Mouse (Mus musculus) limb, embryonic 13.5 days (tissue): ENCODE results near the gene Rfx7. TPM values are rescaled to one million over a fixed set of nuclear protein-coding genes. Genes with fewer than 3 reads are reported as not detected.
"Not testable (repeated sequence)": the region's sequence is repeated elsewhere in the genome, so short reads cannot be mapped to it uniquely, and the experiment has no call there.

Experiments used
- ATAC-seq: fragments of 200-750 bp; cut with Nextera tagmentation; 2 replicates; pipeline ENCODE4 v1.8.0; 2017; ENCODE audit warnings: low read depth, moderate number of reproducible peaks, moderate TSS enrichment; ENCODE audit not compliant: low FRiP score
- H3K27ac ChIP-seq: fragments of 300-500 bp; sonication (generic); 2 replicates; pipeline ENCODE4 v1.5.1; 2015; ENCODE audit warnings: inconsistent platforms, mild to moderate bottlenecking, moderate library complexity
- H3K27me3 ChIP-seq: fragments of 300-500 bp; sonication (generic); 2 replicates; pipeline ENCODE4 v1.6.1; 2015; ENCODE audit warnings: mild to moderate bottlenecking, inconsistent platforms
- H3K36me3 ChIP-seq: fragments of 300-500 bp; sonication (generic); 2 replicates; pipeline ENCODE4 v1.6.1; 2015; ENCODE audit warnings: inconsistent platforms, mild to moderate bottlenecking, moderate library complexity
- H3K4me1 ChIP-seq: fragments of 300-500 bp; sonication (generic); 2 replicates; pipeline ENCODE4 v1.6.1; 2015; ENCODE audit warnings: inconsistent platforms
- H3K4me2 ChIP-seq: fragments of 300-500 bp; sonication (generic); replicated peaks from 2 replicates; pipeline ENCODE4 v1.6.1; 2015; ENCODE audit warnings: inconsistent platforms, mild to moderate bottlenecking, moderate library complexity
- H3K4me3 ChIP-seq: fragments of 300-500 bp; sonication (generic); 2 replicates; pipeline ENCODE4 v1.5.1; 2015; ENCODE audit warnings: moderate library complexity, mild to moderate bottlenecking, inconsistent platforms
- H3K9ac ChIP-seq: fragments of 300-500 bp; sonication (generic); 2 replicates; pipeline ENCODE4 v1.6.1; 2015; ENCODE audit warnings: mild to moderate bottlenecking, inconsistent platforms
- H3K9me3 ChIP-seq: fragments of 300-500 bp; sonication (generic); 2 replicates; pipeline ENCODE4 v1.6.1; 2016; ENCODE audit warnings: inconsistent platforms
- WGBS: fragments of 180-500 bp; shearing (Covaris S2); methylation state at CpG from one replicate; pipeline ENCODE4 v1.1.7; 2015; 5-methylcytosine and 5-hydroxymethylcytosine counted together
- polyA plus RNA-seq: library from polyadenylated mRNA; unstranded; fragments of >200 nt; fragmentation: Nextera tagmentation; extraction: Ambion mirVana; gene quantifications from 2 replicates; pipeline ENCODE4 v1.2.1, GENCODE M21; 2015

The Rfx7 gene
- polyA plus RNA-seq, 1 experiment from 2014 or later: 10.9 TPM

GRCm38 (mm10) chr9:72563277-72563676 lies 31.2 kb downstream of the Rfx7 start:
- WGBS: 91% methylated on average over 3 of the region's 3 CpGs

GRCm38 (mm10) chr9:72567116-72567515 lies 35.1 kb downstream of the Rfx7 start:
- no peaks in the 10 kb centered on the region for H3K27me3 ChIP-seq
- no peak overlapping the region for H3K9ac ChIP-seq
- H3K36me3 ChIP-seq: peaks cover 11% of the 10 kb centered on the region
- no peaks in the 10 kb centered on the region; the same call in 1 of the 2 replicates for H3K9me3 ChIP-seq
- H3K4me2 ChIP-seq: no peak overlapping the region
- H3K27ac ChIP-seq: no peak overlapping the region
- no peak overlapping the region for H3K4me3 ChIP-seq
- ATAC-seq: no peak
- H3K4me1 ChIP-seq: no peaks in the 10 kb centered on the region
- 48% methylated on average over 2 of the region's 2 CpGs for WGBS

More at GRCm38 (mm10) chr9:72563277-72563676, 31.2 kb downstream of the Rfx7 start:
- no peak for ATAC-seq
- Histone ChIP-seq H3K9me3 (no peaks in the 10 kb centered on the region; the same call in 1 of the 2 replicates), H3K27ac (no peak overlapping the region), H3K4me3 (no peak overlapping the region), H3K4me2 (no peak overlapping the region), H3K9ac (no peak overlapping the region), H3K27me3 (no peaks in the 10 kb centered on the region), H3K4me1 (no peaks in the 10 kb centered on the region), H3K36me3 (peaks cover 4% of the 10 kb centered on the region)

DNA sequence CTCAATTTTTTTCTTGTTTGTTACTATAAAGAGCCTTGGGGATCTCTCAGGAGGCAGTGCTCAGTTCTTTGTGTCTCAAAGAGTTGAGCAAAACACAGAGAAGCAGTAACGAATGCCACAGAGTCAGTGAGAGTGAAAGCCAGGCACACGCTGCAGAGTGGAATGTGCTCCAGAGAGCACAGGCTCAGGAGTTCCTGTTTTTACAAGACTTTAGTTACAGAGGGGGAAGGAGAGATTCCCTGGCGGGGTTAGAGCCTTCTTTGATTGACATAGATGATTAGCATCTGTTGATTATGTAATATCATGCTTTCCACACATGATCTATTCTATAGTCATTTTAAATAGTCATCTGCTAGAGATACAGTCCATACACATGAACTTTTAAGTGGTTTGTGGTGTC lies 48.2 kb downstream of the Rfx7 start:
- no peak overlapping the region for H3K9ac ChIP-seq
- no peak overlapping the region for H3K27ac ChIP-seq
- H3K4me1 ChIP-seq: peaks cover 7% of the 10 kb centered on the region
- 14% methylated on average over 3 of the region's 3 CpGs for WGBS
- no peak overlapping the region for H3K4me2 ChIP-seq
- no peaks in the 10 kb centered on the region for H3K27me3 ChIP-seq
- no peak overlapping the region for H3K4me3 ChIP-seq
- no peaks in the 10 kb centered on the region for H3K9me3 ChIP-seq
- H3K36me3 ChIP-seq: peaks cover 7% of the 10 kb centered on the region
- no peak for ATAC-seq

GRCm38 (mm10) chr9:72590861-72591260 lies 58.8 kb downstream of the Rfx7 start:
- ATAC-seq: no peak
- Histone ChIP-seq H3K9me3 (no peaks in the 10 kb centered on the region), H3K4me3 (no peak overlapping the region), H3K36me3 (peaks cover 6% of the 10 kb centered on the region), H3K27ac (no peak overlapping the region), H3K9ac (no peak overlapping the region), H3K4me1 (no peaks in the 10 kb centered on the region), H3K27me3 (no peaks in the 10 kb centered on the region), H3K4me2 (no peak overlapping the region)
- WGBS: 95% methylated on average over 1 of the region's 1 CpGs

- H3K4me2 ChIP-seq: no peak overlapping the region
- H3K9me3 ChIP-seq: no peaks in the 10 kb centered on the region
- H3K4me3 ChIP-seq: no peak overlapping the region
- no peaks in the 10 kb centered on the region for H3K27me3 ChIP-seq
- no peaks in the 10 kb centered on the region for H3K4me1 ChIP-seq
- H3K9ac ChIP-seq: no peak overlapping the region
- ATAC-seq: no peak
- no peak overlapping the region for H3K27ac ChIP-seq
- peaks cover 6% of the 10 kb centered on the region for H3K36me3 ChIP-seq
Measured at GRCm38 (mm10) chr9:72592016-72592415, 60.0 kb downstream of the Rfx7 start.

DNA sequence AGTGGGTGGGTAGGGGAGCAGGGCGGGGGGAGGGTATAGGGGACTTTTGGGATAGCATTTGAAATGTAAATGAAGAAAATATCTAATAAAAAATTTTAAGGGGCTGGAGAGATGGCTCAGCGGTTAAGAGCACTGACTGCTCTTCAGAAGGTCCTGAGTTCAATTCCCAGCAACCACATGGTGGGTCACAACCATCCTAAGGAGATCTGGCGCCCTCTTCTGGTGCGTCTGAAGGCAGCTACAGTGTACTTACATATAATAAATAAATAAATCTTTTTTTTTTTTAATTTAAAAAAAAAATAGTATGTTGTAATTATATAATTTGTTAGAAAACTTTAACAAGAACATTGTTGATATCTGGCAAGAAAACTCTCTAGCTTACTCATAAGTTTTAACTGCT lies 62.6 kb downstream of the Rfx7 start:
- H3K9ac ChIP-seq, H3K27ac ChIP-seq, H3K4me2 ChIP-seq, H3K4me3 ChIP-seq, H3K4me1 ChIP-seq, H3K9me3 ChIP-seq, H3K27me3 ChIP-seq, ATAC-seq: not testable (repeated sequence)
- 71% methylated on average over 4 of the region's 4 CpGs for WGBS
- H3K36me3 ChIP-seq: peaks cover 10% of the 10 kb centered on the region

- H3K9me3 ChIP-seq: no peaks in the 10 kb centered on the region
- no peaks in the 10 kb centered on the region for H3K27me3 ChIP-seq
- no peaks in the 10 kb centered on the region for H3K4me1 ChIP-seq
- H3K27ac ChIP-seq: no peak overlapping the region
- no peak overlapping the region for H3K9ac ChIP-seq
- WGBS: 92% methylated on average over 3 of the region's 3 CpGs
- H3K36me3 ChIP-seq: peaks cover 17% of the 10 kb centered on the region
- no peak overlapping the region for H3K4me3 ChIP-seq
- H3K4me2 ChIP-seq: no peak overlapping the region
- ATAC-seq: no peak
Measured at GRCm38 (mm10) chr9:72600142-72600541, 68.1 kb downstream of the Rfx7 start.

- no peaks in the 10 kb centered on the region for H3K9me3 ChIP-seq
Measured at GRCm38 (mm10) chr9:72609771-72610170, 77.7 kb downstream of the Rfx7 start.

DNA sequence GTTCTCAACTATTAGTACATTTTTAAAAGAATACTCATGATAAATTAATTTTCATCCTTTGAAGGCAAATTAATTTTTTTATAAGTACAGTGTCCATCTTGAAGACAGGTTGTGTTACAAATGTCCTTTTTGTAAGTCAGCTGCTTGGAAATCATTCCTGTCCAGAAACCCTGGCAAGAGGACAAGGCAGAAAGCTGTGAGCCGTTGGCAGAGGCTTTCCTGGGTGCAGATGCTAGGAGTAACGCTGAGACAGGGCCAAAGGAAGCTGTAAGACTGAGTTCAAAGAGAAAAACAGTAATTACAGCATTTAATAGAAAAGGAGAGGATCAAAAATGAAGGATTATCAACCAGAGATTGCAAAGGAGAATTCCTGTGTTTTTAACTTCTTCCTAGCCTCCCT lies 81.8 kb downstream of the Rfx7 start:
- Histone ChIP-seq H3K9ac (no peak overlapping the region), H3K4me3 (no peak overlapping the region), H3K4me1 (no peaks in the 10 kb centered on the region), H3K27ac (no peak overlapping the region), H3K4me2 (no peak overlapping the region), H3K27me3 (no peaks in the 10 kb centered on the region), H3K36me3 (peaks cover 41% of the 10 kb centered on the region), H3K9me3 (no peaks in the 10 kb centered on the region)
- 67% methylated on average over 2 of the region's 2 CpGs for WGBS
- no peak for ATAC-seq

More at GRCm38 (mm10) chr9:72609771-72610170, 77.7 kb downstream of the Rfx7 start:
- no peak for ATAC-seq
- Histone ChIP-seq H3K4me2 (no peak overlapping the region), H3K9ac (no peak overlapping the region), H3K27me3 (no peaks in the 10 kb centered on the region), H3K4me3 (no peak overlapping the region), H3K27ac (no peak overlapping the region), H3K4me1 (no peaks in the 10 kb centered on the region), H3K36me3 (peaks cover 28% of the 10 kb centered on the region)

DNA sequence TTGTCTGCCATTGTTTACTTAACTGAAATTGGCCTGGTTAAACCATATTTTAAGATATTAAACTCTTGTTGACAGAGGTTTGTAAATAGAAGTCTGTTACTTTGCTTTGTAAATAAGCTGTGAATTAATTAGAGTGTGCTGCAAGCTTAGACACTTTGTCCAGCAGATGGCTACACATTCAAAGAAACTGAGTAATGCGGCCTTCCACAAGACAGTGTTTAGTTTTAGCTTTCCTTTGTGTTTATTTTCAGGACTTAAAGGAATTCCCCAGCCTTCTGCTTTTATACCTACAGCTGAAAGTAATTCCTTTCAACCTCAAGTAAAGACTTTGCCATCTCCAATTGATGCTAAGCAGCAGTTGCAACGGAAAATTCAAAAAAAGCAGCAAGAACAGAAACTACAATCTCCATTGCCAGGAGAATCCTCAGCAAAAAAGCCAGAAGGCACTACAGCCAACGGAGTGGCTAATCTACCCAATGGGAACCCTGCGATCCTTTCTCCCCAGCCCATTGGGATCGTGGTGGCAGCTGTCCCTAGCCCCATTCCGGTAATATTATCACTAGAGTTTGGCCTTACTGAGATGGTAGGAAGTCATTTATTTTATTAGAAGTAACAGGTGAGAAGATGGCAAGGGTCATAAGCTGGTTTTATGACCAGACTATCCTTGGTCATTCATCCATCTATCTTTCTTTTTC lies 82.9 kb downstream of the Rfx7 start:
- Histone ChIP-seq H3K27me3 (no peaks in the 10 kb centered on the region), H3K36me3 (peaks cover 47% of the 10 kb centered on the region), H3K4me1 (no peaks in the 10 kb centered on the region), H3K9ac (no peak overlapping the region), H3K27ac (no peak overlapping the region), H3K4me2 (no peak overlapping the region), H3K9me3 (no peaks in the 10 kb centered on the region), H3K4me3 (no peak overlapping the region)
- WGBS: 71% methylated on average over 6 of the region's 6 CpGs
- no peak for ATAC-seq

DNA sequence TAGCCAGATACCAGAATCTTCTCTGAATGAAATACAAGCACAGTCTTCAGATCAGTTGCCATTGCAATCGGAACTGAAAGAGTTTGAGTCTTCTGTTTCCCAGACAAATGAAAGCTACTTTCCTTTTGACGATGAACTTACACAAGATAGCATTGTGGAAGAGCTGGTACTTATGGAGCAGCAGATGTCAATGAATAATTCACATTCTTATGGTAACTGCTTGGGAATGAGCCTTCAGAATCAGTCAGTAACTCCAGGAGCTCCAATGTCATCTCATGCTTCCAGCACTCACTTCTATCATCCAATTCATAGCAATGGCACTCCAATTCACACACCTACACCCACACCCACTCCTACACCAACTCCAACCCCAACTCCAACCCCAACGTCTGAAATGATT lies 86.0 kb downstream of the Rfx7 start:
- no peak overlapping the region for H3K27ac ChIP-seq
- no peak overlapping the region for H3K9ac ChIP-seq
- ATAC-seq: no peak
- H3K4me3 ChIP-seq: no peak overlapping the region
- H3K36me3 ChIP-seq: peaks cover 46% of the 10 kb centered on the region
- no peaks in the 10 kb centered on the region for H3K27me3 ChIP-seq
- H3K9me3 ChIP-seq: no peaks in the 10 kb centered on the region
- WGBS: 86% methylated on average over 3 of the region's 3 CpGs
- no peak overlapping the region for H3K4me2 ChIP-seq
- no peaks in the 10 kb centered on the region for H3K4me1 ChIP-seq

DNA sequence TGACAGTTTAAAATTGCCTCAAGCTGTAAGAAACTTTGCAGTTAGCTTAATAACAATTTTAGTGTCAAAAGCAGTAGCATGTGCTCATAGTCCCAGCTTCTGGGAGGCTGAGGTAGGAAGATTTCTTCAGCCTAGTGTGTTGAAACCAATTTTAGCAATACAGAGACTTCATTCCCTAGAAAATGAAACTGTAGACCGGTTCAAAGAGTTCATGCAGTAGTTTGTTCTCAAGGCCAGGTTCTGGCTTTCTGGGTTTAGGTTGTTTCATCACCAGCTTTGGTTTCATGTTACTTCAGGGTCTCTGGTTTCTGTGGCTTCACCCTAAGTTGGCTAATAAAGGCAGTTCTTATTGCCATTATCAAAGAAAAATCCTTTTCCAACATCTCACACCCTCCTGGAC lies 91.6 kb downstream of the Rfx7 start:
- H3K27ac ChIP-seq: no peak overlapping the region
- WGBS: 84% methylated on average over 1 of the region's 1 CpGs

DNA sequence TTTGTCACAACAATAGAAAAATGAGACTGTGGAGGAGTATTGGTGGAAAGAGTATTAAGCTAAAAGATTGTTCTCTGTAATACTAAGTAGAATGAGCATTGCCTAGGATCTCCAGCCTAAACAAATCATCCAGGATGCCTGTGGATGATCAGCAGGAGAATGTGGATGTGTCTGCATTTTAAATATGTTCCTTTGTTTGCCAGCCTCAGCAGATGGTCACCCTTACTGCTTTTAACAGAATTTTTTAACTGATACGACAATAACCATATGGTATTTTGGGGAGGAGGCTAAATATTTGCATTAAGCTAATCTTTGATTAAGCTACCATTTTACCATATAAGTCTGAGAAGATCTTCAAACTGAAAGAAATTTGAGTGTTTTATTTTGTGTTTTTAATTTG lies 95.6 kb downstream of the Rfx7 start:
- no peaks in the 10 kb centered on the region for H3K27me3 ChIP-seq
- peaks cover 10% of the 10 kb centered on the region for H3K4me1 ChIP-seq
- WGBS: 66% methylated on average over 1 of the region's 1 CpGs
- no peak overlapping the region for H3K27ac ChIP-seq
- H3K4me3 ChIP-seq: no peak overlapping the region
- peaks cover 12% of the 10 kb centered on the region for H3K36me3 ChIP-seq
- ATAC-seq: no peak
- H3K9me3 ChIP-seq: no peaks in the 10 kb centered on the region
- H3K9ac ChIP-seq: no peak overlapping the region
- no peak overlapping the region for H3K4me2 ChIP-seq

More for the DNA sequence above, 91.6 kb downstream of the Rfx7 start:
- peaks cover 29% of the 10 kb centered on the region for H3K36me3 ChIP-seq
- H3K4me1 ChIP-seq: peaks cover 7% of the 10 kb centered on the region
- no peaks in the 10 kb centered on the region for H3K27me3 ChIP-seq
- no peak overlapping the region for H3K9ac ChIP-seq
- H3K4me3 ChIP-seq: no peak overlapping the region
- ATAC-seq: no peak
- no peaks in the 10 kb centered on the region for H3K9me3 ChIP-seq
- no peak overlapping the region for H3K4me2 ChIP-seq
